Mouse (Mus musculus) lung, adult 2 months (tissue): ENCODE measurements around the gene Coro6.

ENCODE experiments used
- CTCF ChIP-seq: fragments of 200-500 bp; IDR thresholded peaks from 2 replicates; pipeline ENCODE4 v1.5.1; 2011; ENCODE audit warnings: mild to moderate bottlenecking, low read length, control low read depth; ENCODE audit not compliant: insufficient read depth
- POLR2A ChIP-seq: fragments of 200-500 bp; IDR thresholded peaks from 2 replicates; pipeline ENCODE4 v1.6.1; 2011; ENCODE audit warnings: low read depth, mild to moderate bottlenecking, control low read depth, low read length, borderline replicate concordance; ENCODE audit errors: extremely low read depth

- TF ChIP-seq CTCF (no peak), POLR2A (no peak)
These were observed 53.7 kb downstream of the Coro6 start, which contains the start of gene Trp53i13 for GRCm38 (mm10) chr11:77515637-77516552.
